In genomic region chr13:90869157-90869556, GRCm38 (mm10) we compare ENCODE assay signal across 26 mouse cellular contexts. TPM values are rescaled to one million over a fixed set of nuclear protein-coding genes. Genes with fewer than 3 reads are reported as not detected.
"Had no signal": no experiment of that assay in that cellular context is flagged by ENCODE, and none has a peak within 500 bp of the region (broad histone marks: within the 10 kb centered on the region; RNA-seq: fewer than 3 reads in every experiment).

No protein-coding gene starts in this region.

- H3K27ac ChIP-seq: limb, embryonic 10.5 days; limb, embryonic 13.5 days; liver, embryonic 12.5 days; liver, embryonic 15.5 days; lung, embryonic 15.5 days; midbrain, embryonic 10.5 days; midbrain, embryonic 13.5 days; neural tube, embryonic 12.5 days; neural tube, embryonic 15.5 days had no signal

- H3K27me3 ChIP-seq: limb, embryonic 13.5 days; liver, embryonic 12.5 days; liver, embryonic 15.5 days; lung, embryonic 15.5 days; megakaryocyte, embryonic 14.5 days; midbrain, embryonic 13.5 days; neural tube, embryonic 12.5 days; neural tube, embryonic 15.5 days had no signal

- H3K4me1 ChIP-seq: limb, embryonic 13.5 days; liver, embryonic 12.5 days; liver, embryonic 15.5 days; lung, embryonic 15.5 days; midbrain, embryonic 10.5 days; midbrain, embryonic 13.5 days; neural tube, embryonic 12.5 days; neural tube, embryonic 15.5 days had no signal

- DNase-seq: kidney, adult 9 months; kidney, postnatal 14 days; kidney, postnatal 4 days; layer of hippocampus, adult 9-11 months; liver; lung, adult 18-20 months; lung, postnatal 10 days; lung, postnatal 36 days; right cerebral cortex, adult 18-20 months; right cerebral cortex, postnatal 14 days; spleen, adult 18-20 months; thymus, adult 2 months; thymus, postnatal 14 days; thymus, postnatal 4 days had no signal

- H3K4me3 ChIP-seq: limb, embryonic 10.5 days; limb, embryonic 13.5 days; liver, embryonic 12.5 days; liver, embryonic 15.5 days; lung, embryonic 15.5 days; megakaryocyte, embryonic 14.5 days; midbrain, embryonic 10.5 days; midbrain, embryonic 13.5 days; neural tube, embryonic 12.5 days; neural tube, embryonic 15.5 days had no signal

- H3K9me3 ChIP-seq: limb, embryonic 10.5 days; limb, embryonic 13.5 days; liver, embryonic 12.5 days; liver, embryonic 15.5 days; lung, embryonic 15.5 days; megakaryocyte, embryonic 14.5 days; midbrain, embryonic 10.5 days; midbrain, embryonic 13.5 days; neural tube, embryonic 12.5 days; neural tube, embryonic 15.5 days had no signal

- H3K36me3 ChIP-seq: limb, embryonic 10.5 days; limb, embryonic 13.5 days; liver, embryonic 12.5 days; liver, embryonic 15.5 days; lung, embryonic 15.5 days; midbrain, embryonic 10.5 days; midbrain, embryonic 13.5 days; neural tube, embryonic 12.5 days; neural tube, embryonic 15.5 days had no signal

- H3K4me2 ChIP-seq: limb, embryonic 13.5 days; liver, embryonic 12.5 days; liver, embryonic 15.5 days; lung, embryonic 15.5 days; midbrain, embryonic 13.5 days; neural tube, embryonic 12.5 days; neural tube, embryonic 15.5 days had no signal

- H3K9ac ChIP-seq: limb, embryonic 13.5 days; liver, embryonic 12.5 days; liver, embryonic 15.5 days; lung, embryonic 15.5 days; midbrain, embryonic 13.5 days; neural tube, embryonic 12.5 days; neural tube, embryonic 15.5 days had no signal

- ATAC-seq: liver, embryonic 12.5 days; midbrain, embryonic 13.5 days had no signal

RNA-seq across cellular contexts. Expression of gene Atp6ap1l, which starts 36.0 kb away (rescaled TPM):
- polyA plus RNA-seq: kidney, embryonic 16.5 days; liver, embryonic 12.5 days; lung, embryonic 15.5 days; midbrain, embryonic 10.5 days; stomach, embryonic 16.5 days had no signal
